25 mouse cellular contexts compared by ENCODE assay signal in genomic region chr17:88966028-88966427, GRCm38 (mm10).
DNase-seq lines count a peak whose midpoint lies in the region; ATAC-seq and TF ChIP-seq lines count a peak whose summit lies in the region.
"Had no signal": no experiment of that assay in that cellular context is flagged by ENCODE, and none has a peak within 500 bp of the region (broad histone marks: within the 10 kb centered on the region; RNA-seq: fewer than 3 reads in every experiment).

No protein-coding gene starts in this region.

- H3K4me1 ChIP-seq in hindbrain, embryonic 13.5 days (replicated peaks): no peaks in the 10 kb centered on the region
- no peaks in the 10 kb centered on the region for H3K4me1 ChIP-seq in hindbrain, embryonic 14.5 days (replicated peaks; ENCODE audit: control insufficient read depth, insufficient read depth, low read length)
- H3K4me1 ChIP-seq in lung, embryonic 14.5 days (ENCODE audit: insufficient read depth): no peaks in the 10 kb centered on the region
- H3K4me1 ChIP-seq in kidney, embryonic 15.5 days: no peaks in the 10 kb centered on the region
- H3K4me1 ChIP-seq: heart, embryonic 10.5 days; heart, embryonic 15.5 days; limb, embryonic 12.5 days; midbrain, embryonic 10.5 days; midbrain, embryonic 15.5 days had no signal

- H3K9me3 ChIP-seq in hindbrain, embryonic 13.5 days: no peaks in the 10 kb centered on the region
- H3K9me3 ChIP-seq in hindbrain, embryonic 14.5 days (ENCODE audit: control insufficient read depth, low read length): no peaks in the 10 kb centered on the region
- H3K9me3 ChIP-seq in lung, embryonic 14.5 days (ENCODE audit: low read depth, low read length): no peaks in the 10 kb centered on the region
- H3K9me3 ChIP-seq in kidney, embryonic 15.5 days (replicated peaks): no peaks in the 10 kb centered on the region
- H3K9me3 ChIP-seq: heart, embryonic 10.5 days; heart, embryonic 15.5 days; limb, embryonic 12.5 days; midbrain, embryonic 10.5 days; midbrain, embryonic 15.5 days had no signal

- H3K27me3 ChIP-seq in hindbrain, embryonic 13.5 days: no peaks in the 10 kb centered on the region
- H3K27me3 ChIP-seq in hindbrain, embryonic 14.5 days (ENCODE audit: control insufficient read depth, insufficient read depth, low read length): no peaks in the 10 kb centered on the region
- no peaks in the 10 kb centered on the region for H3K27me3 ChIP-seq in lung, embryonic 14.5 days (ENCODE audit: insufficient read depth, low read length)
- no peaks in the 10 kb centered on the region for H3K27me3 ChIP-seq in kidney, embryonic 15.5 days
- H3K27me3 ChIP-seq: heart, embryonic 15.5 days; limb, embryonic 12.5 days; midbrain, embryonic 15.5 days; Patski had no signal

- H3K9ac ChIP-seq in hindbrain, embryonic 13.5 days: no peak overlapping the region
- H3K9ac ChIP-seq in hindbrain, embryonic 14.5 days: no peak overlapping the region
- no peak overlapping the region for H3K9ac ChIP-seq in lung, embryonic 14.5 days
- no peak overlapping the region for H3K9ac ChIP-seq in kidney, embryonic 15.5 days
- H3K9ac ChIP-seq: heart, embryonic 15.5 days; limb, embryonic 12.5 days; midbrain, embryonic 15.5 days had no signal

- TF ChIP-seq CTCF in lung, embryonic 14.5 days (IDR thresholded peaks at IDR 0.05; ENCODE audit: low read depth): no peak
- TF ChIP-seq CTCF in brain, embryonic 14.5 days (IDR thresholded peaks at IDR 0.05; ENCODE audit: borderline replicate concordance, extremely low read depth, insufficient read depth, insufficient read length): no peak

- 63% methylated on average over 3 of the region's 3 CpGs for WGBS in hindbrain, embryonic 13.5 days
- WGBS in hindbrain, embryonic 14.5 days: 55% methylated on average over 3 of the region's 3 CpGs
- WGBS in lung, embryonic 14.5 days: 46% methylated on average over 3 of the region's 3 CpGs
- 66% methylated on average over 3 of the region's 3 CpGs for WGBS in kidney, embryonic 15.5 days

- no peak overlapping the region for H3K4me2 ChIP-seq in hindbrain, embryonic 13.5 days
- H3K4me2 ChIP-seq in hindbrain, embryonic 14.5 days (replicated peaks): no peak overlapping the region
- no peak overlapping the region for H3K4me2 ChIP-seq in lung, embryonic 14.5 days
- no peak overlapping the region for H3K4me2 ChIP-seq in kidney, embryonic 15.5 days
- H3K4me2 ChIP-seq: heart, embryonic 15.5 days; limb, embryonic 12.5 days; liver, embryonic 11.5 days; midbrain, embryonic 15.5 days had no signal

- TF ChIP-seq POLR2A in brain, embryonic 14.5 days (IDR thresholded peaks at IDR 0.05; ENCODE audit: borderline replicate concordance, extremely low read depth, insufficient read depth, insufficient read length, poor library complexity, severe bottlenecking): no peak

- DNase-seq in hindbrain, embryonic 14.5 days (ENCODE audit: low spot score): no peak
- DNase-seq in lung, embryonic 14.5 days: peak; percentile 33
- DNase-seq in lung, postnatal 14 days: no peak
- DNase-seq in brain, embryonic 14.5 days (ENCODE audit: low read depth): peak; percentile 25
- DNase-seq in testis, postnatal 10 days (ENCODE audit: low spot score): peak; percentile 81
- DNase-seq: adrenal gland, postnatal 36 days; cerebellum, adult 2 months; cerebellum, postnatal 14 days; gastrocnemius, postnatal 25 days; heart, adult 11 months; kidney, adult 9 months; kidney, postnatal 14 days; spleen, adult 18-20 months had no signal

- 0 out of 2 replicates have a peak, but pooled peaks have one; percentile 36 for ATAC-seq in hindbrain, embryonic 13.5 days (ENCODE audit: low FRiP score)
- no peak for ATAC-seq in hindbrain, embryonic 14.5 days (ENCODE audit: low FRiP score)
- no peak; the same call in 1 of the 2 replicates for ATAC-seq in lung, embryonic 14.5 days (ENCODE audit: insufficient read depth)
- ATAC-seq in kidney, embryonic 15.5 days (replicated peaks; ENCODE audit: low FRiP score): no peak
- ATAC-seq: forebrain, embryonic 14.5 days; intestine, postnatal 0 days; lung, postnatal 0 days; midbrain, embryonic 15.5 days; Patski had no signal

- no peak overlapping the region for H3K27ac ChIP-seq in hindbrain, embryonic 13.5 days
- H3K27ac ChIP-seq in hindbrain, embryonic 14.5 days: no peak overlapping the region
- H3K27ac ChIP-seq in lung, embryonic 14.5 days (ENCODE audit: low read depth): no peak overlapping the region
- no peak overlapping the region for H3K27ac ChIP-seq in kidney, embryonic 15.5 days
- H3K27ac ChIP-seq: heart, embryonic 10.5 days; heart, embryonic 15.5 days; limb, embryonic 12.5 days; midbrain, embryonic 10.5 days; midbrain, embryonic 15.5 days had no signal

- H3K36me3 ChIP-seq in hindbrain, embryonic 13.5 days: no peaks in the 10 kb centered on the region
- no peaks in the 10 kb centered on the region for H3K36me3 ChIP-seq in hindbrain, embryonic 14.5 days (replicated peaks; ENCODE audit: control insufficient read depth, insufficient read depth)
- H3K36me3 ChIP-seq in lung, embryonic 14.5 days (ENCODE audit: insufficient read depth): no peaks in the 10 kb centered on the region
- no peaks in the 10 kb centered on the region for H3K36me3 ChIP-seq in kidney, embryonic 15.5 days
- H3K36me3 ChIP-seq: heart, embryonic 10.5 days; heart, embryonic 15.5 days; limb, embryonic 12.5 days; midbrain, embryonic 10.5 days; midbrain, embryonic 15.5 days had no signal

- no peak overlapping the region for H3K4me3 ChIP-seq in hindbrain, embryonic 13.5 days
- no peak overlapping the region for H3K4me3 ChIP-seq in hindbrain, embryonic 14.5 days (replicated peaks; ENCODE audit: low read length)
- H3K4me3 ChIP-seq in lung, embryonic 14.5 days (ENCODE audit: low read depth, low read length): no peak overlapping the region
- no peak overlapping the region for H3K4me3 ChIP-seq in kidney, embryonic 15.5 days (replicated peaks)
- H3K4me3 ChIP-seq: heart, embryonic 10.5 days; heart, embryonic 15.5 days; limb, embryonic 12.5 days; midbrain, embryonic 10.5 days; midbrain, embryonic 15.5 days had no signal

Comparison
In these comparisons a context has a peak if more than half of its experiments do, and no peak if none do; other contexts are left out.
1. DNase-seq: peak in lung, embryonic 14.5 days (single experiment), brain, embryonic 14.5 days (single experiment) and testis, postnatal 10 days (single experiment); none in hindbrain, embryonic 14.5 days (single experiment) and lung, postnatal 14 days (single experiment).